Mouse (Mus musculus) E14TG2a.4 (cell line): ENCODE measurements around the gene Tmem191c.

Source experiments
- CTCF ChIP-seq: conservative IDR thresholded peaks from 2 replicates; pipeline ENCODE4 v1.5.1; 2014; ENCODE audit warnings: low read length
- POU5F1 ChIP-seq: IDR thresholded peaks from 2 replicates; pipeline ENCODE4 v1.6.1; 2014; ENCODE audit warnings: low read length, borderline replicate concordance

DNA sequence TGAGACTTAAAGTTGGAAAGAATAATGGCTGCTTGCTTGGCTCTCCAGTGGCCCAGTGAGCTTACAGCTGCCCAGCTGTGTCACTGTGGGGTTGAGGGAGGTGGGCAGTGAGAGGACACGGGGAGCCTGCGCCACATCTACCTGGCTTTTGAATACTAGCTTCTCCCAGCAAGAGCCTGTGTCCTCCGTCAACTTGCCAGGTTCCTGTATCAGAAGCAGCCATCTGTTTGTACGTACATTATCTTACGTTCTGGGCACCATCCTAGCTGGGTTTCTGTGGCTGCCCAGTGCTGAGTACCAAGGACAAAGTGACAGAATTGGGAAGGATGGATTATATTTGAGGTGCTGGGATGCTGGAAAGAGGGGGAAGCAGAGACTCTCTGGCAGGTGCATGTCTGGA, 6.0 kb upstream of the Tmem191c start:
- TF ChIP-seq CTCF, result no peak
- no peak for TF ChIP-seq POU5F1
